In the genomic region with DNA sequence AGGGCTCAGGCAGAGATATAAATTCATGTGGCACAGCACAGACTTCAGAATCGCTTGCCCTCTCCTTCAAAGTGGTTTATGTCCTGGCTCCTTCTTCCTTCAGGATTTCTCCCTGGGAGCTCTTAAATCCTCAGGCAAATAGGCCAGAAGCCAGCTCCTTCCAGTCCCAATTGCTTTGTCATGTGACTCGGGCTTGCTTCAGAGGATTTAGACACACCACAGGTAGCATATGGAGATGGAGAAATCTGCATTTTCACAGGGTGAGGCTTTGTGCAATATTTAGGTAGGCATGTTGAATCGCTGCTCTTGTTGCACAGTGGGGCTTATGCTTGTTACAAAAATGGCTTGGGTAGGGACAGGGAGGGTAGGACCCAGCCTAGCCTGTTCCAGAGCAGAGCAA, we compare ENCODE assay signal across 16 mouse cellular contexts.
DNase-seq lines count a peak whose midpoint lies in the region; ATAC-seq and TF ChIP-seq lines count a peak whose summit lies in the region.
"Had no signal": no experiment of that assay in that cellular context is flagged by ENCODE, and none has a peak within 500 bp of the region (broad histone marks: within the 10 kb centered on the region; RNA-seq: fewer than 3 reads in every experiment).

No protein-coding gene starts in this region.

- 0 out of 2 replicates have a peak overlapping the region, but pooled peaks have one; percentile 52 for H3K27ac ChIP-seq in hindbrain, embryonic 13.5 days
- H3K27ac ChIP-seq in hindbrain, embryonic 11.5 days (ENCODE audit: low read depth, low read length) = no peak overlapping the region
- H3K27ac ChIP-seq in midbrain, embryonic 16.5 days (ENCODE audit: low read length) = peak overlapping the region; percentile 43; the same call in 1 of the 2 replicates
- H3K27ac ChIP-seq: heart, embryonic 15.5 days; kidney, postnatal 0 days; limb, embryonic 12.5 days; liver, embryonic 15.5 days had no signal

- peaks cover 5% of the 10 kb centered on the region for H3K4me1 ChIP-seq in hindbrain, embryonic 13.5 days (replicated peaks)
- no peaks in the 10 kb centered on the region for H3K4me1 ChIP-seq in hindbrain, embryonic 11.5 days (replicated peaks; ENCODE audit: control insufficient read depth, insufficient read depth, low read length)
- H3K4me1 ChIP-seq in midbrain, embryonic 16.5 days (ENCODE audit: control insufficient read depth, insufficient read depth, low read length) = 0 out of 2 replicates have a peak, but pooled peaks cover 4% of the 10 kb centered on the region
- H3K4me1 ChIP-seq: heart, embryonic 15.5 days; liver, embryonic 15.5 days; megakaryocyte, embryonic 14.5 days had no signal

- H3K4me2 ChIP-seq in hindbrain, embryonic 13.5 days = no peak overlapping the region
- no peak overlapping the region for H3K4me2 ChIP-seq in hindbrain, embryonic 11.5 days (replicated peaks; ENCODE audit: low read depth, low read length)
- no peak overlapping the region for H3K4me2 ChIP-seq in midbrain, embryonic 16.5 days (ENCODE audit: low read length)
- H3K4me2 ChIP-seq: heart, embryonic 15.5 days; limb, embryonic 12.5 days; liver, embryonic 15.5 days had no signal

- TF ChIP-seq CTCF in brain, embryonic 14.5 days (IDR thresholded peaks at IDR 0.05; ENCODE audit: borderline replicate concordance, extremely low read depth, insufficient read depth, insufficient read length) = no peak

- no peaks in the 10 kb centered on the region for H3K36me3 ChIP-seq in hindbrain, embryonic 13.5 days
- H3K36me3 ChIP-seq in hindbrain, embryonic 11.5 days (ENCODE audit: control insufficient read depth, insufficient read depth, low read length) = no peaks in the 10 kb centered on the region
- H3K36me3 ChIP-seq in midbrain, embryonic 16.5 days (ENCODE audit: control insufficient read depth, insufficient read depth, low read length) = no peaks in the 10 kb centered on the region
- H3K36me3 ChIP-seq: G1E; heart, embryonic 15.5 days; limb, embryonic 12.5 days; liver, embryonic 15.5 days had no signal

- WGBS in hindbrain, embryonic 13.5 days = 48% methylated on average over 3 of the region's 3 CpGs
- WGBS in hindbrain, embryonic 11.5 days = 55% methylated on average over 3 of the region's 3 CpGs
- 21% methylated on average over 3 of the region's 3 CpGs for WGBS in midbrain, embryonic 16.5 days

- no peak for TF ChIP-seq POLR2A in brain, embryonic 14.5 days (IDR thresholded peaks at IDR 0.05; ENCODE audit: borderline replicate concordance, extremely low read depth, insufficient read depth, insufficient read length, poor library complexity, severe bottlenecking)

- H3K27me3 ChIP-seq in hindbrain, embryonic 13.5 days = no peaks in the 10 kb centered on the region
- no peaks in the 10 kb centered on the region for H3K27me3 ChIP-seq in hindbrain, embryonic 11.5 days (ENCODE audit: control insufficient read depth, insufficient read depth, low read length)
- H3K27me3 ChIP-seq in midbrain, embryonic 16.5 days (ENCODE audit: control insufficient read depth, insufficient read depth, low read depth, low read length) = no peaks in the 10 kb centered on the region
- H3K27me3 ChIP-seq: heart, embryonic 15.5 days; limb, embryonic 12.5 days; liver, embryonic 15.5 days; megakaryocyte, embryonic 14.5 days had no signal

- DNase-seq in hindbrain, embryonic 11.5 days (ENCODE audit: low spot score) = no peak
- DNase-seq in ZHBTc4 (ENCODE audit: low read depth, low spot score) = peak; percentile 12
- DNase-seq in brain, embryonic 14.5 days (ENCODE audit: low read depth) = peak; percentile 83
- no peak for DNase-seq in thymus, postnatal 25 days
- DNase-seq: heart, adult 18-20 months had no signal

- H3K9ac ChIP-seq in hindbrain, embryonic 13.5 days = no peak overlapping the region
- no peak overlapping the region for H3K9ac ChIP-seq in hindbrain, embryonic 11.5 days (ENCODE audit: low read depth, low read length)
- no peak overlapping the region for H3K9ac ChIP-seq in midbrain, embryonic 16.5 days (ENCODE audit: low read depth, low read length)
- H3K9ac ChIP-seq: heart, embryonic 15.5 days; limb, embryonic 12.5 days; liver, embryonic 15.5 days had no signal

- H3K4me3 ChIP-seq in hindbrain, embryonic 13.5 days = no peak overlapping the region
- H3K4me3 ChIP-seq in hindbrain, embryonic 11.5 days (ENCODE audit: low read depth, low read length) = no peak overlapping the region
- no peak overlapping the region for H3K4me3 ChIP-seq in midbrain, embryonic 16.5 days (ENCODE audit: low read depth, low read length)
- H3K4me3 ChIP-seq: heart, embryonic 15.5 days; limb, embryonic 12.5 days; liver, embryonic 15.5 days; megakaryocyte, embryonic 14.5 days had no signal

- H3K9me3 ChIP-seq in hindbrain, embryonic 13.5 days = peaks cover 3% of the 10 kb centered on the region; the same call in 1 of the 2 replicates
- H3K9me3 ChIP-seq in hindbrain, embryonic 11.5 days (ENCODE audit: control insufficient read depth, low read length) = no peaks in the 10 kb centered on the region
- H3K9me3 ChIP-seq in midbrain, embryonic 16.5 days (replicated peaks; ENCODE audit: control insufficient read depth, low read length, poor library complexity, severe bottlenecking) = no peaks in the 10 kb centered on the region
- H3K9me3 ChIP-seq: heart, embryonic 15.5 days; liver, embryonic 15.5 days had no signal

- ATAC-seq in hindbrain, embryonic 13.5 days (ENCODE audit: low FRiP score) = no peak
- ATAC-seq in hindbrain, embryonic 11.5 days (ENCODE audit: low FRiP score) = no peak
- ATAC-seq in midbrain, embryonic 16.5 days = peak; percentile 32; the same call in 1 of the 2 replicates
- no peak for ATAC-seq in erythroblast, adult 5-6 weeks (replicated peaks; ENCODE audit: low FRiP score, poor library complexity, severe bottlenecking)
- ATAC-seq: intestine, embryonic 16.5 days; lung, postnatal 0 days had no signal

Comparison
In these comparisons a context has a peak if more than half of its experiments do, and no peak if none do; other contexts are left out.
1. DNase-seq: peak in ZHBTc4 (single experiment) and brain, embryonic 14.5 days (single experiment); none in hindbrain, embryonic 11.5 days (single experiment) and thymus, postnatal 25 days (single experiment).